In genomic region chr19:59418024-59418423, GRCm38 (mm10) we compare ENCODE assay signal across 9 mouse cellular contexts. TPM values are rescaled to one million over a fixed set of nuclear protein-coding genes. Genes with fewer than 3 reads are reported as not detected.
DNase-seq lines count a peak whose midpoint lies in the region; ATAC-seq and TF ChIP-seq lines count a peak whose summit lies in the region.
"Had no signal": no experiment of that assay in that cellular context is flagged by ENCODE, and none has a peak within 500 bp of the region (broad histone marks: within the 10 kb centered on the region; RNA-seq: fewer than 3 reads in every experiment).

No protein-coding gene starts in this region.

- no peak for TF ChIP-seq EP300 in CH12.LX (IDR thresholded peaks at IDR 0.05; ENCODE audit: low read length)

- TF ChIP-seq CTCF in CH12.LX (conservative IDR thresholded peaks at IDR 0.05 in 1 of 2, IDR thresholded peaks at IDR 0.05 in 1 of 2; ENCODE audit: low read depth in 2 of 2, low read length in 2 of 2) = peak; percentile 21 to 84; a peak in 3 of 4 replicates
- peak; percentile 72; the same call in 1 of the 2 replicates for TF ChIP-seq CTCF in testis, adult 2 months (IDR thresholded peaks at IDR 0.05; ENCODE audit: control insufficient read depth, insufficient read depth, insufficient replicate concordance, low read depth, low read length)

- peak; percentile 90 for TF ChIP-seq RAD21 in CH12.LX (IDR thresholded peaks at IDR 0.05; ENCODE audit: low read depth, low read length)

- no peak overlapping the region for H3K9ac ChIP-seq in CH12.LX (ENCODE audit: insufficient read depth, low read depth)
- H3K9ac ChIP-seq in liver, embryonic 11.5 days (ENCODE audit: low read depth, low read length) = no peak overlapping the region
- H3K9ac ChIP-seq in neural tube, embryonic 12.5 days = no peak overlapping the region

- peak; percentile 68; the same call in 1 of the 2 replicates for ATAC-seq in erythroid progenitor cell, adult 5-6 weeks (replicated peaks; ENCODE audit: low FRiP score, poor library complexity, severe bottlenecking)
- peak; percentile 45; the same call in 1 of the 2 replicates for ATAC-seq in liver, embryonic 11.5 days (replicated peaks; ENCODE audit: low FRiP score)
- ATAC-seq in neural tube, embryonic 12.5 days (ENCODE audit: low FRiP score, low read depth) = peak; percentile 56; the same call in 1 of the 2 replicates

- TF ChIP-seq POLR2A in CH12.LX (IDR thresholded peaks at IDR 0.05; ENCODE audit: low read depth, low read length) = no peak
- TF ChIP-seq POLR2A in testis, adult 2 months (IDR thresholded peaks at IDR 0.05; ENCODE audit: control insufficient read depth, low read depth, low read length) = no peak

- DNase-seq in CH12.LX (ENCODE audit: extremely low read depth) = peak; percentile 85
- DNase-seq in brain, embryonic 18.5 days (ENCODE audit: low read depth, low spot score) = peak; percentile 72
- DNase-seq in heart, embryonic 10.5 days (ENCODE audit: low spot score) = peak; percentile 95
- peak; percentile 94 for DNase-seq in kidney, postnatal 10 days
- peak; percentile 85 for DNase-seq in liver, embryonic 11.5 days (ENCODE audit: low spot score)

- no peaks in the 10 kb centered on the region for H3K79me2 ChIP-seq in CH12.LX (replicated peaks; ENCODE audit: control insufficient read depth, extremely low read depth, insufficient read depth, poor library complexity, severe bottlenecking)

- H3K4me3 ChIP-seq in CH12.LX (replicated peaks in 1 of 3; ENCODE audit: low read depth in 2 of 3, low read length in 2 of 3, poor library complexity in 1 of 3) = no peak overlapping the region
- no peak overlapping the region for H3K4me3 ChIP-seq in heart, embryonic 10.5 days
- no peak overlapping the region for H3K4me3 ChIP-seq in liver, embryonic 11.5 days (ENCODE audit: low read depth, low read length)
- no peak overlapping the region for H3K4me3 ChIP-seq in neural tube, embryonic 12.5 days
- no peak overlapping the region for H3K4me3 ChIP-seq in testis, adult 2 months (ENCODE audit: control insufficient read depth, low read depth, low read length)

- H3K27ac ChIP-seq in CH12.LX (ENCODE audit: insufficient read depth, low read depth) = no peak overlapping the region
- H3K27ac ChIP-seq in heart, embryonic 10.5 days = no peak overlapping the region
- no peak overlapping the region for H3K27ac ChIP-seq in liver, embryonic 11.5 days (ENCODE audit: low read depth, low read length)
- H3K27ac ChIP-seq in neural tube, embryonic 12.5 days = no peak overlapping the region
- no peak overlapping the region for H3K27ac ChIP-seq in testis, adult 2 months (ENCODE audit: control insufficient read depth, insufficient read depth, low read depth, low read length)

- H3K4me2 ChIP-seq in CH12.LX (ENCODE audit: insufficient read depth, low read depth, poor library complexity, severe bottlenecking) = peak overlapping the region; percentile 46
- H3K4me2 ChIP-seq in liver, embryonic 11.5 days = 0 out of 2 replicates have a peak overlapping the region, but pooled peaks have one; percentile 20
- no peak overlapping the region; the same call in 1 of the 2 replicates for H3K4me2 ChIP-seq in neural tube, embryonic 12.5 days (replicated peaks)

- no peaks in the 10 kb centered on the region for H3K9me3 ChIP-seq in CH12.LX (replicated peaks; ENCODE audit: low read length)
- H3K9me3 ChIP-seq in heart, embryonic 10.5 days = no peaks in the 10 kb centered on the region
- no peaks in the 10 kb centered on the region for H3K9me3 ChIP-seq in liver, embryonic 11.5 days (ENCODE audit: control insufficient read depth, low read length)
- H3K9me3 ChIP-seq in neural tube, embryonic 12.5 days = no peaks in the 10 kb centered on the region

- no peaks in the 10 kb centered on the region for H3K36me3 ChIP-seq in CH12.LX (replicated peaks in 1 of 2; ENCODE audit: control insufficient read depth in 1 of 2, insufficient read depth in 1 of 2, low read length in 1 of 2)
- no peaks in the 10 kb centered on the region for H3K36me3 ChIP-seq in heart, embryonic 10.5 days
- no peaks in the 10 kb centered on the region for H3K36me3 ChIP-seq in liver, embryonic 11.5 days (ENCODE audit: control insufficient read depth, insufficient read depth, low read length)
- no peaks in the 10 kb centered on the region for H3K36me3 ChIP-seq in neural tube, embryonic 12.5 days
- H3K36me3 ChIP-seq in testis, adult 2 months (ENCODE audit: control insufficient read depth, insufficient read depth, low read length) = no peaks in the 10 kb centered on the region

- WGBS in heart, embryonic 10.5 days = 3% methylated on average over 15 of the region's 15 CpGs
- WGBS in liver, embryonic 11.5 days = 3% methylated on average over 15 of the region's 15 CpGs
- 2% methylated on average over 15 of the region's 15 CpGs for WGBS in neural tube, embryonic 12.5 days

- in situ Hi-C loops in CH12.LX (cut with MboI; ENCODE audit: low pct_ligation_motif_present, low pct_unique_long_range_greater_than_20kb, low sequenced_read_pairs) = loop anchor here (25.0 kb wide), 1 partner anchor 719 kb away; no protein-coding TSS in a partner anchor

- H3K4me1 ChIP-seq in CH12.LX (ENCODE audit: control insufficient read depth in 1 of 2, insufficient read depth in 2 of 2) = peaks cover 0 to 8% of the 10 kb centered on the region in 2 experiments; a peak in 2 of 4 replicates
- H3K4me1 ChIP-seq in heart, embryonic 10.5 days = peaks cover 4% of the 10 kb centered on the region; the same call in 1 of the 2 replicates
- H3K4me1 ChIP-seq in liver, embryonic 11.5 days (replicated peaks; ENCODE audit: control insufficient read depth, insufficient read depth, low read length) = no peaks in the 10 kb centered on the region
- no peaks in the 10 kb centered on the region for H3K4me1 ChIP-seq in neural tube, embryonic 12.5 days
- H3K4me1 ChIP-seq in testis, adult 2 months (ENCODE audit: control insufficient read depth, insufficient read depth, low read length) = peaks cover 3% of the 10 kb centered on the region

- dilution Hi-C loops in CH12.LX (cut with MboI; ENCODE audit: extremely low pct_ligation_motif_present, extremely low pct_unique_long_range_greater_than_20kb, low sequenced_read_pairs) = no loop called here

- no peaks in the 10 kb centered on the region for H3K27me3 ChIP-seq in CH12.LX (replicated peaks)
- H3K27me3 ChIP-seq in heart, embryonic 10.5 days (ENCODE audit: insufficient read depth, poor library complexity, severe bottlenecking) = peaks cover 68% of the 10 kb centered on the region
- H3K27me3 ChIP-seq in liver, embryonic 11.5 days (replicated peaks; ENCODE audit: control insufficient read depth, insufficient read depth, low read length) = peaks cover 6% of the 10 kb centered on the region
- H3K27me3 ChIP-seq in neural tube, embryonic 12.5 days (replicated peaks) = 0 out of 2 replicates have a peak, but pooled peaks cover 12% of the 10 kb centered on the region
- no peaks in the 10 kb centered on the region for H3K27me3 ChIP-seq in testis, adult 2 months (ENCODE audit: control insufficient read depth, insufficient read depth, low read length)

TF ChIP-seq in CH12.LX, 34 proteins besides CTCF, POLR2A, EP300 and RAD21:
- TF ChIP-seq SMC3 (IDR thresholded peaks at IDR 0.05; ENCODE audit: low read depth, low read length) = peak; percentile 69
- TF ChIP-seq IRF4 (IDR thresholded peaks at IDR 0.05; ENCODE audit: low read depth, low read length) = peak; percentile 38; the same call in 1 of the 2 replicates
- TF ChIP-seq KAT2A (IDR thresholded peaks at IDR 0.05; ENCODE audit: insufficient replicate concordance, low read length) = no peak
- 0 out of 2 replicates have a peak, but pooled peaks have one; percentile 34 for TF ChIP-seq ZC3H11A (IDR thresholded peaks at IDR 0.05; ENCODE audit: low read depth, low read length)
- TF ChIP-seq ELF1 (IDR thresholded peaks at IDR 0.05; ENCODE audit: low read depth, low read length) = no peak

RNA-seq across cellular contexts. Expression of gene Emx2, which starts 40.1 kb away (rescaled TPM):
- total RNA-seq in CH12.LX (2012; rRNA removed) (not detected in 2 replicates), CH12.LX (2014; rRNA removed) (not detected in 2 replicates)
- polyA plus RNA-seq in CH12.LX (2012; ENCODE audit: insufficient read length, low read depth) = not detected in 2 replicates
- total RNA-seq in erythroid progenitor cell, adult 5-6 weeks (2015; ENCODE audit: low replicate concordance) = not detected in 2 replicates
- total RNA-seq in erythroid progenitor cell, adult 5-6 weeks (2017; ENCODE audit: low replicate concordance) = not detected in 2 replicates
- 1.1 and 1.7 TPM in 2 replicates for polyA plus RNA-seq in heart, embryonic 10.5 days (2016; fragmentation: Nextera tagmentation; extraction: Ambion mirVana)
- polyA plus RNA-seq in liver, embryonic 11.5 days (2014; fragmentation: Nextera tagmentation; extraction: Ambion mirVana) = 0.29 and 0.56 TPM in 2 replicates
- polyA plus RNA-seq in neural tube, embryonic 12.5 days (2016; fragmentation: Nextera tagmentation; extraction: Ambion mirVana) = 0.54 and 2.1 TPM in 2 replicates
- 1.7 and 2.6 TPM in 2 replicates for polyA plus RNA-seq in testis, adult 2 months (2012; rRNA removed)
- polyA plus RNA-seq: liver, embryonic 16.5 days had no signal
